Mouse (Mus musculus): Measurements from ENCODE around the gene Ankrd11. TPM values are rescaled to one million over a fixed set of nuclear protein-coding genes. Genes with fewer than 3 reads are reported as not detected.

Gene Ankrd11
- total RNA-seq, 2 experiments from 2014 or later, result 52.0 to 65.8 TPM

DNA sequence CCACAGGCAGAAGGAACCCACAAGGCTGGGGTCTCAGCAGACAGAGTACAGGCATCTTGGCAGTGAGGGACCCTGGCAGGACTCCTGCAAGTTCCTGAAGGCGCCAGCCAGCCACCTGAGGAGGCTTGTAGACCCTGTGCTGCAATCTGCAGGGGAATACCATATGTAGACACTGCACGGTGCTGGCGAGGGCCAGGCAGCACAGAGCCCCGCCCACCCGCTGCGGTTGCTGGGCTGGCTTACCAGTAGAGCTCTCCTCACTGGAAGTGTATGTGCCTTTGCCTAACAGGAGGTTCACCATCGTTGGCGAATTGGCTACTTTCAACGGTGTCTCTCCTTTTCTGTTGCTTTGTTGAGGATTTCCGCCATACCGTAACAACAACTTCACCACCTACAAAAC lies 145.8 kb downstream of the Ankrd11 start:
- DNase-seq, result no peak

GRCm38 (mm10) chr8:122893451-122893850 lies 148.6 kb downstream of the Ankrd11 start:
- no peak for DNase-seq

DNA sequence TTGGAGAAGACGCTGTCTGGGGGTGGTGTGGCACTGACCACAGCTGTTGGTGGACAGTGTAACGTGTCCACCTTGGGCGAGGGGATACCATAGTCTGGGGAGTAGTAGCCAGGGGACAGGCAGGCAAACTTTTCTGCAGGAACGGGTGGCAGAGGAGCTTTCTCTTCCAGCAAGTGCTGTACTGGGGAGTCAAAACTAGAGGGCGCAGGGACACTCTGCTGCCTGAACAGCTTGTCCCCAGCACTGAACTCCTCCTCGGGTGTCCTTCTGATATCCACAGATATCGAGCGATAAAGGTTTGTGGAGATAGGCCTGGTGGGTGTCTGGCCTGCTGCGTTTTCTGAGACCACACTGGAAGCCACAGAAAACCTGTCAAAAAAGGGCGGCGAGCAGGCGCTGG lies 150.6 kb downstream of the Ankrd11 start:
- DNase-seq, result no peak

DNA sequence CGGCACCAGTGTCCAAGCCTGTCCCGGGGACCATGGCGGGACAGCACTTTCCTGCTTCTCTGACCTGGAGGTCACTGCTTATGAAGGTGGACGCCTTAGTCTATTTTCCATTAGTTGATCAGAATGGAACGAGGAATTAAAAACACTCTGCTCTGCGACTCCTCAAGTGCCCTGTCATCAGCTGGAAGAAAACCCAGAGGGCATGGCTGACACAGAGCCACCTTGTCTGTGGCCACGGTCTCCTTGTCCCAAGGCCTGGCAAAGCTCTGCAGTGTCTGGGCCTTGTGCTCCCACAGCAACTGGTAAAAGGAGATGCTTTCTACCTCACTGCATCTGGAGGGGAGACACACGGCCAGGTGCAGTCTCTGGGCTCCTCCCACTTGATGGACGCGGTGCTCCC lies 158.4 kb downstream of the Ankrd11 start:
- no peak for DNase-seq

DNA sequence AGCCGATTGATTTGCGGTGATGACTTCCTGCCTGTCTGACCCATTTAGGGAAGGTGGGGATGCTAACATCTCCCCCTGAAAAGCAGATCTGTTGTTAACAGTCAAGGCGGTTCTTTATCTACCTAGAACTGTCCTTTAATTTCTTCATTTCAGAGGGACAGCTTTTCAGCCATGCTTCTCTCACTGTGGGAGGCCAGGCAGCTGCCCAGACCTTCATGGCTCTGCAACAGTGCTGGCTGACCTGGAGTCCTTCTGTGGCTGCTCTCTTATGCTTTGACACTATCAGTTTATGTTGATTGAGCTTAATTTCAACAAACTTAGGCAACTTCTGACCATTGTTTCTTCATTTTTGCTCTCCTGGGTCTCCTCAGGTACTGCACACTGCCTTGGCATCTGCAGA lies 161.8 kb downstream of the Ankrd11 start:
- DNase-seq, result no peak

DNA sequence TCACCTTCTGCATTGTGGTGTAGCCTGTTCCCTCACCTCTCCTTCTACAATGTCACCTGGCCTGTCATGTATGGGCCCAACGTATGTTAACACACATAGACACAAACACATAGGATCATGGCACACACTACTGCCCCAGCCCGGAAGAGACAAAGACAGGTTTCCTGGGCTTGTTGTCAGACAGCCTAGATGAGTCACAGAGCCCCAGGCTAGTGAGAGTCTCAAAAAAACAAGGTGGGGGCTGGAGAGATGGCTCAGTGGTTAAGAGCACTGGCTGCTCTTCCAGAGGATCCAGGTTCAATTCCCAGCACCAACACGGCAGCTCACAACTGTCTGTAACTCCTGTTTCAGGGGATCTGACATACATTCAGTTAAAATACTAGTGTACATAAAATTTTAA lies 163.8 kb downstream of the Ankrd11 start:
- no peak for DNase-seq

DNA sequence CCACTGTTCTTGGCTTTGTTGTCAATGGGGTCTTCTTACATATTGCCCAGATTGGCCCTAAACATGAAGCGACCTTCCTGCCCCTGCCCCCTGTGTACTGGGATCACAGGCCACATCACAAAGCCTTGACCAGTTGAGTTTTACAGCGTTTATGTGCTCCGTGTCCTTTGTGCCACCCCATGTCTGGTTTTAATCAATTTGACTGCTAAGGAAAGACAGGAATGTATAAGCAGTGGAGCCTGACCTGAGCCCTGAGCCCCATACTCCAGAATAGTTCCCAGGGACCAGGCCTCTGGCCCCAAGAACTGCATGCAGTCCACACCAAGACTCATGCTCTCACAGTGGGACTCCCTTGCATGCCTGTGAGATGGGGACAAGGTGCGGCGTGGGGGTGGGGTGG lies 166.9 kb downstream of the Ankrd11 start:
- DNase-seq, result no peak

DNA sequence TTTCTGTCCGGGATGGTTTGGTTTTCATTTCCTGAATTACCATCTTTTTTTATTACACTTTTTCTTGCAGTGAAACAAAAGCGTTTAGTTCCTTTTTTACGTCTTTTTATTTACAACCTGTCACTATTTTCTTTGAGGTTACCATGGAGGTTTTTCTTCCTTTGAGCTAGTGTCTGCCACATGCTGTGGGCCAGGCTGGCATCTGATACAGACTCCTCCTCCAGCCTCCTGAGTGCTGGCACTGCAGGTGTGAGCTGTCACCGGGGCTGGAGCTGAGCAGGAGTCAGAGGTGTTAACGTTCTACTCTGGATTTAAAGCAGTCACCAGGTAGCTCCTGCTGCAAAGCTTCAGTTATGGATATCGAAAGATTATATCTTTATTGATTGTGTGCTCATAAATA lies 168.9 kb downstream of the Ankrd11 start:
- no peak for DNase-seq

- DNase-seq, result no peak
Observed at GRCm38 (mm10) chr8:122871663-122872062, 170.4 kb downstream of the Ankrd11 start.

- DNase-seq, result peak; percentile 49
Observed at GRCm38 (mm10) chr8:122870377-122870863, 171.7 kb downstream of the Ankrd11 start.

GRCm38 (mm10) chr8:122867982-122868381 lies 174.1 kb downstream of the Ankrd11 start:
- DNase-seq, result no peak

DNA sequence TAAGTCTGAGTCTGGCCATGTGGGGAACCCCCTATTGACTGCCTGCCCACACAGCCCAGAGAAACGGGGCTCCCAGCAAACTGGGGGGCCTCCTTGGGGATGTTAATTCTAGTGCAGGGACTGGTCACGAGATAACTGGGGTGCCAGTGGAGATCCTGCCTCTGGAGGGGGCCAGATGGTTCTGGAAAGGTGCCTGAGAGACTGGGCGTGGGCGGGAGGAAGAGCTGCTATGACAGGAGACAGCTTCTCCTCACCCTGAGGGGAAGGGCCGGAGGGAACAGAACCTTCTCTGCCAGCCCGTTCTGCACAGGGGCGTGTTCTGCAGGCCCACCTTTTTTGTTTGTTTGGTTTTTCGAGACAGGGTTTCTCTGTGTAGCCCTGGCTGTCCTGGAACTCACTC lies 175.8 kb downstream of the Ankrd11 start:
- no peak for DNase-seq

DNA sequence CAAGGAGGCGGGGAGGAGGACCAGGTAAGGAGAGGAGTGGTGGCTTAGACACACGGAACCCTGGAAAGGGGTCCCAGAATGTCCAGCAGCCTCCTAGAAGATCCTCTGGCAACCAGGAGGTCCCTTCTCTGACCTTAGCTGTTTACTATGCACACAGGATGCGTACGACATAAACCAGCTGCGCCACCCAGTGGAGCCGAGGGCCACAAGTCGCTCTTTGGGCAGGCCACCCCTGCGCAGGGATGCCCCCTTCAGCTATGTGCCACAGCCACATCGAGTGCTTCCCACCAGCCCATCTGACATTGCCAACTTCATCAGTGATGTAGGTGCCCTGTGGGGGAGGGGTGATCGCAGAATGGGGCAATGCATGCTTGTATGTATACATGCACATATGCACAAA lies 176.6 kb downstream of the Ankrd11 start:
- DNase-seq, result no peak

DNA sequence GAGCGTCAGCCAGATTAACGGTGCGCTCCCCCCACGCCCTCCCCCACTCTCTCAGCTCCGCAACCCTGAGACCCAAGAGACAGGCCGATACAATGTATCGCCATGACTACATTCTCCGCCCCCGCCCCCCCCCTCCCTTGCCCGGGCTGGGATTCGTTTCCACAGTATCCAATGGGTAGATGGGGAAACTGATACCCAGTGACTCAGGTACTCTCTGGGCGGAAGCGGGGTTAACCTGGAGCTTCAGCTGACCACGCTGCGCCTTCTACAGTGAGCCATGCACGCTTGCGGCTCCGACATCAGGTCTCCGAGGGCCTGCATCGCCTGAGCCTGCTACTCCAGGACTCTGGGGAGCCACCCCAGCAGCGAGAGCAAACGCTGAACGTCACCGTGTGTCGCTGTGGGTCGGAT lies 177.4 kb downstream of the Ankrd11 start:
- DNase-seq, result no peak

DNA sequence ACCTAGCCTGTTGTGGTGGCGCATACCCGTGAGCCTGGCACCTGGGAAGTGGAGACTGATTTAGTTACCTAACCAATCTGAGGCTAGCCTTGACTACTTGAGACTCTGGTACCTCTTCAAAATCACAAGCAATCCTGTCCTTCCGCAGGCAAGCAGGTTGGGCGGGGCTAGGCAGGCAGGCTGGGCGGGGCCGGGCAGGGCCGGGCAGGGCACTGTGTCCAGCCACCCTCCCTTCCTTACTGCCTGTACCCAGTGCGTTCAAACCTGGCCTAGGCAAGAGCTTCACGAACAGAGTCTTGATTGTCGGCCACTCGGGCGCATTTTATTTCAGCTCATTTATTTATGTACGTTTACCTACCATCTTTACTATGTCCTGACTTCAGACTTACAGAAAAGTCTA lies 182.2 kb downstream of the Ankrd11 start:
- no peak for DNase-seq

DNA sequence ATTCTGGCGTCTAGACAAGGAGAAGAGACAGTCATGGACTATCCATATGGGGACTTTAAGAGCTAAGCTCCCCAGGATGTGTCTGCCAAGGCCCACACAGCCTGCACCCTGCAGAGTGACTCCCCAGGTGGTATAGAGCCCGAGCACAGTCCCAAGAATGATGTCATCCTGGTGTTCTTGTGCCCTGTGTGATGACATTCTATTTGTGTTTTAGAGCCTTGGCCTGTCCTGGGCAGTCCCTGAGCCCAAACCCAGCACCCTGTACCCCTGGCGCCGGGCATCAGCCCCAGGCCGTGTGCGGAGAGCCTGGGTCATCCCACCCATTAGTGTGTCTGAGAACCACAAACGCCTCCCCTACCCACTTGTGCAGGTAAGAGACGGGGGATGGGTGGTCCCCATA lies 185.8 kb downstream of the Ankrd11 start:
- no peak for DNase-seq

GRCm38 (mm10) chr8:122855123-122855522 lies 187.0 kb downstream of the Ankrd11 start:
- no peak for DNase-seq

GRCm38 (mm10) chr8:122854388-122854787 lies 187.7 kb downstream of the Ankrd11 start:
- no peak for DNase-seq

- peak; percentile 60 for DNase-seq
Observed at GRCm38 (mm10) chr8:122853340-122853771, 188.7 kb downstream of the Ankrd11 start.

DNA sequence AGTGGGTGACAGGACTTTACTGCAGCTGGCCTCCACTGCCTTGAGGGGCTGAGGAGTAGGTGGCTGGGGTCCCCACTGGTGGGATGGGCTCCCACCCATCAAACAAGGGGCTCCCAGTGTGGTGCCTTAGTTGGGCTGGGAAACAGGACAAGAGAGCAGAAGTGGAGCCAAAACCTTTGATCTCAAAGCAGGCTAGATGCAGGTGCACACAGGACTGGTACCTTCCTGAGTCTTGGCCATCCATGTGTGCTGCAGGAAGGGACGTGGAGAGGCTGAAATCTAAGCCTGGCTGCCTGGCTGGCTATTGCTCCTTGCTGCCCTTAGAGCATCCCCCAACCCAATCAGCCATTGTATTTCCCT lies 189.6 kb downstream of the Ankrd11 start:
- DNase-seq, result no peak

DNA sequence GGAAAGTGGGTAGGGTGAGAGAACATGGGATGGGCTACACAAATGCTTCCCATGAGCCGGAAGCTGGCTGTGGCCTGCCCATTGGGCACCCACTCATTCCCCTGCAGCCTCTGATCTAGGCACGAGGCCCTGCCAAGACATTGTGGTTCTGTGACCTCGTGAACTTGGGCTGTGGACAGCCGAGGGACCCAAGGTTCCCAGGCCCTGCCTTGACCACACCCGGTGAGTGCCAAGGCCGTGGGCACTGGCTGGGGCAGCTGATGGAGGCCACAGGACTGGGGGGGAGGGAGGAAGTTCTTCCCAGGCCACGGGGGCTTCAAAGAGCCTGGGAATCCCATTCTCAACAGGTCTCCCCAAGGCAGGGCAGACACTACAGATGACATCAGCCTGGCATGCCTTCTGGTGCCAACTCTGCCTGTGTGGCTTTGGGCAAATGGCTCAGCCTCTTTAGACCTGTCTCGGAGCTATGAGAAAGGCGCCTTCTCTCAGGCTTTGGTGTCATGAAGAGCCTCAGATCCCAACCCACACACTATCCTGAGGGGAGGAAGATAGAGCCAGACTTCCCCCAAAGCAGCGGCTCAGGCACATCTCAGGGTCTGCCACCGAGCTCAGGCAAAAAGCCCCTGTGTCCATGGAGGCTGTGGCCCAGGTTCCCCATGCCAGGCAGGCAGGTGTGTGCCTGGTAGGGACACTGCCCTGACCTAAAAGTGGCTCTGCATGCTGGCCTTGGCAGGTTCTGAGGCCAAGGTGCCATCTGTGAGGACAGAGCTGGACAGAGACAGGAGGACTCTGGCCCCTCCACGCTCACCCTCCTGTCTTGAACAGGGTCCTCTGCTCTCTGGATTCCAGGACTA lies 190.2 kb downstream of the Ankrd11 start:
- DNase-seq, result no peak

DNA sequence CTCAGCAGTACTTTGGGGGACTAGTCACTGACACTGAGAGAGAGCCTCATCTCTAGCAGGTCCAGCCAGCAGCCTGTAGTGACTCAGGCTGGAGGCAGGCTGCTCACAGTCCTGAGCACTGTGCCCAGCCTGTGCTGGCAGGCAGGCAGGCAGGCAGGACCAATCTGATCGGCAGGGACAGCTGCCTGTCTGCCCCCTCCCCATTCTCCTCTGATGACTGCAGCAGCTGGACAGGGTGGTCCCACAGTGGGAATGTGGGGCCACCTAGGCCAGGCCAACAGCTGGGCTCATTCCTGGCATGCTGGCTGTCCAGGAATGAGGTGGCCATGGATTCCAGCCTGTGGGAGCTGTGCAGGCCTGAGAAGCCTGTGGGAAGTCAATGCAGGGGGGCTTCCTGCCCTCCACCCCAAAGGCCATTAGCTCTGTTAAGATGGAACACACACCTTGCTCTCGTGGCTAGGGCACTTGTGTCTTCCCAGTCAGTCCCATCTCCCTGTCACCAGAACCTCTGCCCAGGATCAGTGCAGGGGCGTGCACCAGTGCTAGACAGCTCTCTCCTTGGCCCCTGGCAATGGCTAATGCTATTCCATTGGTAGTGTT lies 191.3 kb downstream of the Ankrd11 start:
- DNase-seq, result peak; percentile 41

DNA sequence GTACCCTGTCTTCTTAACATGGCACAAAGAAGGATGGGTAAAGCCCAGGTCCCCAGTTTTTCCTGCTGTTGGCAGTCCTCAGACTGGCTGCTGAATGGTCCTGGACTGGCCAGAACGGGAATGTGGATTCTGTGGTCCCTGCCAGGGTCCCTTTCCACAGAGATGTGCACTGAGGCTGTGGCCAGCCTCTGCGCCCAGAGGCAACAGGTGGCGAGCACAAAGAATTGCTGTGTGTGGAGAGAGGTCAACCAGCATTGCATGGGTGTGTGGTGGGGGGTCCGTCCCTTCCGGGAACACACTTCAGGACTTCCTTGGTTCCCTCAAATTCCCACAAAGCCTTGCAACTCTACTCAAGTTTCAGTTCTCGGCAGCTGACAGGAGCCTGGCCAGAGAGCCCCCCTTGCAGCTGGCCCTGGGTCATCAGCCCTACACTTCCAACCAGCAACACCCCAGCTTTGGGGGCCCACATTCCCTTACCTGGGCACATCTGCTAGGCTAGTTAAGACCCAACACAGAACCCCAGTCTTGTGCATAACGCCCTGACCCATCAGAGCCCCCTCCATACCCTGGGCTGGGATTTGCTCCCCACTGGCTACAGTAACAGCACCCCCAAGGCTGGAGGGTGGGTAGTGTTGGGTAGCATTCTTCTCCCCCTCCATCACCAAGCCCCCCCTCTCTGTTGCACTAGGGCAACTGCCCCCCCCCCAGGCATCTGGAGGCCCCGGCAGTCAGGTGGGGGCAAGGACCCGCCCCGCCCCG lies 192.7 kb downstream of the Ankrd11 start:
- DNase-seq, result no peak
